Comparison of ENCODE assay signal across 30 mouse cellular contexts in genomic region chr4:131381529-131381928, GRCm38 (mm10).
A peak's percentile ranks its signal among the peaks of the same experiment; 100 is the strongest.
DNase-seq lines count a peak whose midpoint lies in the region; ATAC-seq lines count a peak whose summit lies in the region.
"Had no signal": no experiment of that assay in that cellular context is flagged by ENCODE, and none has a peak within 500 bp of the region (broad histone marks: within the 10 kb centered on the region; RNA-seq: fewer than 3 reads in every experiment).

No protein-coding gene starts in this region.

- 71% methylated on average over 7 of the region's 7 CpGs for WGBS in heart, embryonic 11.5 days (ENCODE audit: insufficient replicate concordance)
- WGBS in heart, embryonic 16.5 days, result 54% methylated on average over 7 of the region's 7 CpGs
- WGBS in embryonic facial prominence, embryonic 15.5 days, result 79% methylated on average over 7 of the region's 7 CpGs

- H3K4me2 ChIP-seq in heart, embryonic 11.5 days, result no peak overlapping the region
- peak overlapping the region; percentile 40 for H3K4me2 ChIP-seq in heart, embryonic 16.5 days (ENCODE audit: low read depth, low read length)
- H3K4me2 ChIP-seq in embryonic facial prominence, embryonic 15.5 days (replicated peaks), result no peak overlapping the region
- H3K4me2 ChIP-seq: embryonic facial prominence, embryonic 13.5 days; hindbrain, embryonic 12.5 days; intestine, embryonic 15.5 days; liver, embryonic 13.5 days had no signal

- H3K4me3 ChIP-seq in heart, embryonic 11.5 days (ENCODE audit: low read depth, low read length), result no peak overlapping the region
- H3K4me3 ChIP-seq in heart, embryonic 16.5 days (ENCODE audit: low read length), result no peak overlapping the region
- H3K4me3 ChIP-seq in embryonic facial prominence, embryonic 15.5 days (replicated peaks), result no peak overlapping the region
- H3K4me3 ChIP-seq: embryonic facial prominence, embryonic 13.5 days; erythroblast, embryonic 14.5 days; heart, adult 2 months; hindbrain, embryonic 12.5 days; intestine, embryonic 15.5 days; limb, embryonic 15.5 days; liver, embryonic 13.5 days had no signal

- H3K9ac ChIP-seq in heart, embryonic 11.5 days (ENCODE audit: low read depth, low read length), result no peak overlapping the region; the same call in 1 of the 2 replicates
- peak overlapping the region; percentile 46; the same call in 1 of the 2 replicates for H3K9ac ChIP-seq in heart, embryonic 16.5 days (ENCODE audit: low read length)
- no peak overlapping the region for H3K9ac ChIP-seq in embryonic facial prominence, embryonic 15.5 days
- H3K9ac ChIP-seq: embryonic facial prominence, embryonic 13.5 days; hindbrain, embryonic 12.5 days; intestine, embryonic 15.5 days; limb, embryonic 15.5 days; liver, embryonic 13.5 days had no signal

- H3K27ac ChIP-seq in heart, embryonic 11.5 days (ENCODE audit: low read depth, low read length), result peak overlapping the region; percentile 54; the same call in 1 of the 2 replicates
- H3K27ac ChIP-seq in heart, embryonic 16.5 days (ENCODE audit: low read length), result peak overlapping the region; percentile 78
- H3K27ac ChIP-seq in embryonic facial prominence, embryonic 15.5 days (replicated peaks), result no peak overlapping the region
- H3K27ac ChIP-seq: heart, adult 2 months; hindbrain, embryonic 12.5 days; hindbrain, postnatal 0 days; intestine, embryonic 15.5 days; liver, embryonic 13.5 days; macrophage had no signal

- no peak for ATAC-seq in heart, embryonic 11.5 days (replicated peaks; ENCODE audit: insufficient number of reproducible peaks, low FRiP score, low TSS enrichment)
- peak; percentile 64 for ATAC-seq in heart, embryonic 16.5 days (replicated peaks; ENCODE audit: extremely low read depth, insufficient read depth, low FRiP score)
- peak; percentile 39; the same call in 1 of the 2 replicates for ATAC-seq in embryonic facial prominence, embryonic 15.5 days (ENCODE audit: insufficient number of reproducible peaks, low FRiP score, low TSS enrichment, low read depth)
- ATAC-seq in megakaryocyte progenitor cell, adult 5-6 weeks (replicated peaks; ENCODE audit: poor library complexity), result no peak
- ATAC-seq: activated CD4-positive, CD25-positive, alpha-beta regulatory T cell, adult 4 months; hindbrain, postnatal 0 days; intestine, embryonic 15.5 days; lung, postnatal 0 days had no signal

- no peaks in the 10 kb centered on the region for H3K36me3 ChIP-seq in heart, embryonic 11.5 days (ENCODE audit: control insufficient read depth, insufficient read depth, low read length)
- no peaks in the 10 kb centered on the region for H3K36me3 ChIP-seq in heart, embryonic 16.5 days (ENCODE audit: control insufficient read depth, insufficient read depth)
- H3K36me3 ChIP-seq in embryonic facial prominence, embryonic 15.5 days, result no peaks in the 10 kb centered on the region
- H3K36me3 ChIP-seq: embryonic facial prominence, embryonic 13.5 days; hindbrain, embryonic 12.5 days; intestine, embryonic 15.5 days; limb, embryonic 15.5 days; liver, embryonic 13.5 days had no signal

- peaks cover 2% of the 10 kb centered on the region; the same call in 1 of the 2 replicates for H3K27me3 ChIP-seq in heart, embryonic 11.5 days (ENCODE audit: control insufficient read depth, insufficient read depth, low read length)
- H3K27me3 ChIP-seq in heart, embryonic 16.5 days (ENCODE audit: control insufficient read depth, insufficient read depth, low read length), result no peaks in the 10 kb centered on the region
- H3K27me3 ChIP-seq in embryonic facial prominence, embryonic 15.5 days, result no peaks in the 10 kb centered on the region
- H3K27me3 ChIP-seq: CH12.LX; embryonic facial prominence, embryonic 13.5 days; hindbrain, embryonic 12.5 days; intestine, embryonic 15.5 days; limb, embryonic 15.5 days; liver, embryonic 13.5 days had no signal

- no peak for DNase-seq in heart, adult 18-20 months
- DNase-seq in heart, postnatal 4 days, result no peak
- peak; percentile 84 for DNase-seq in A20 (ENCODE audit: low read depth, low spot score)
- DNase-seq: adrenal gland, adult 8-10 months; cerebellum, adult 8-10 months; cerebellum, postnatal 25 days; gastrocnemius, postnatal 25 days; heart, adult 2 months; kidney, adult 2 months; kidney, postnatal 14 days; liver, embryonic 13.5 days; lung, adult 18-20 months; midbrain, embryonic 14.5 days; retina, postnatal 1 day; right cerebral cortex, postnatal 14 days; thymus, postnatal 4 days had no signal

- H3K4me1 ChIP-seq in heart, embryonic 11.5 days (ENCODE audit: control insufficient read depth, insufficient read depth, low read length), result peaks cover 6% of the 10 kb centered on the region
- peaks cover 18% of the 10 kb centered on the region for H3K4me1 ChIP-seq in heart, embryonic 16.5 days (ENCODE audit: control insufficient read depth, insufficient read depth, low read length)
- H3K4me1 ChIP-seq in embryonic facial prominence, embryonic 15.5 days, result peaks cover 13% of the 10 kb centered on the region
- H3K4me1 ChIP-seq: liver, embryonic 13.5 days had no signal

- H3K9me3 ChIP-seq in heart, embryonic 11.5 days (replicated peaks; ENCODE audit: control insufficient read depth, low read length), result no peaks in the 10 kb centered on the region
- H3K9me3 ChIP-seq in heart, embryonic 16.5 days (replicated peaks; ENCODE audit: control insufficient read depth, low read length), result no peaks in the 10 kb centered on the region
- H3K9me3 ChIP-seq in embryonic facial prominence, embryonic 15.5 days (replicated peaks), result no peaks in the 10 kb centered on the region
- H3K9me3 ChIP-seq: embryonic facial prominence, embryonic 13.5 days; hindbrain, embryonic 12.5 days; intestine, embryonic 15.5 days; limb, embryonic 15.5 days; liver, embryonic 13.5 days had no signal

Comparison
In these comparisons a context has a peak if more than half of its experiments do, and no peak if none do; other contexts are left out.
1. ATAC-seq: peak in heart, embryonic 16.5 days (single experiment) and embryonic facial prominence, embryonic 15.5 days (single experiment); none in heart, embryonic 11.5 days (single experiment) and megakaryocyte progenitor cell, adult 5-6 weeks (single experiment).